Mouse (Mus musculus): Measurements from ENCODE around the gene Klf16.

DNA sequence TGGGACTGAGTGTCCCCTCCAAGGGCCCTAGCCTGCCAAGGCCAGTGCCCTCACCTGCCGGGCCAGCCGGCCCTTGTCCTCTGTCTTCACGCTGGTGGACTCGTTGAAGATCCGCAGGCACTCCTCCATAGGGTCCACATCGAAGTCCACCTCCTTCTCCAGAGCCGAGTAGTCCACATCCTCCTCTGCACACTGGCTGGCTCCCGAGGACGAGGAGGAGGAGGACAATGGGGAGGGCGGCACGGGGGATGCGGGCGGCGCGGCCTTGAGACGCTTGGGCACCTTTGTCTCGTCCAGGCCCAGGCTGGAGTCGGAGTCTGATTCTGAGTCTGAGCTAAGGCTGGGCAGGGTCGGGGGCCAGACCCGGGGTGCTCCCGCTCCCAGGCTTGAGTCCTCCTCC lies 27.8 kb downstream of the Klf16 start:
- TF ChIP-seq CTCF (IDR thresholded peaks at IDR 0.05; ENCODE audit: control insufficient read depth, insufficient read depth, insufficient replicate concordance, low read depth, low read length) (no peak), POLR2A (IDR thresholded peaks at IDR 0.05; ENCODE audit: control insufficient read depth, low read depth, low read length) (0 out of 2 replicates have a peak, but pooled peaks have one; percentile 23)

Measured in testis, adult 2 months (tissue).